Mouse (Mus musculus) erythroblast, embryonic 14.5 days (primary cell): ENCODE results near the gene Gm10190.

Experiments used
- GATA1 ChIP-seq: IDR thresholded peaks from 2 replicates; pipeline ENCODE4 v1.6.1; 2012; ENCODE audit warnings: low read length, inconsistent platforms, mixed read lengths
- TAL1 ChIP-seq: IDR thresholded peaks from 3 replicates; pipeline ENCODE4 v1.6.1; 2012; ENCODE audit warnings: low read length, inconsistent platforms, mixed read lengths

DNA sequence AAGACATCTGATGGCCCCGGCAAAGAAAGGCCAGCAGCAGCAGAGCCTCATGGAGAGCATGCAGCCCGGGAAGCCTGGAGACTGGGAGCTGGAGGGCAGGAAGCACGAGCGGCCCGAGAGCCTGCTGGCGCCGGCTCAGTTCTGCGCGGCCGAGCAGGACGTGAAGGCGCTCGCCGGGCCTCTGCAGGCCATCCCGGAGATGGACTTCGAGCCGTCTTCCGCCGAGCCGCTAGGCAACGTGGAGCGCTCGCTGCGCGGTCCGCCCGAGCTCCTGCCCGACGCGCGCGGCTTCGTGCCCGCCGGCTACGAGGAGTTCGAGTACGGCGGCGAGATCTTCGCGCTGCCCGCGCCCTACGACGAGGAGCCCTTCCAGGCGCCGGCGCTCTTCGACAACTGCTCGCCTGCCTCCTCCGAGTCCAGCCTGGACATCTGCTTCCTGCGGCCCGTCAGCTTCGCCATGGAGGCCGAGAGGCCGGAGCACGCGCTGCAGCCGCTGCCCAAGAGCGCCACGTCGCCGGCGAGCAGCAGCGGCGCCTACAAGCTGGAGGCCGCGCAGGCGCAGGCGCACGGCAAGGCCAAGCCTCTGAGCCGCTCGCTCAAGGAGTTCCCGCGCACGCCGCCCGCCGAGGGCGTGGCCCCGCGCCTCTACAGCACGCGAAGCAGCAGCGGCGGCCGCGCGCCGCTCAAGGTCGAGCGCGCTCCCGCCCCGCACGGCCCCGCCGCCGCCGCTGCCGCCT is at the start of gene Gm10190:
- TF ChIP-seq GATA1, result no peak
- no peak for TF ChIP-seq TAL1
